Mouse (Mus musculus) hindbrain, embryonic 16.5 days (tissue): ENCODE measurements around the gene Elmo3. TPM values are rescaled to one million over a fixed set of nuclear protein-coding genes. Genes with fewer than 3 reads are reported as not detected.

Experiments
- ATAC-seq: fragments of 200-750 bp; cut with Nextera tagmentation; 2 replicates; pipeline ENCODE4 v1.8.0; 2017; ENCODE audit warnings: moderate TSS enrichment, moderate library complexity
- H3K27ac ChIP-seq: fragments of 300-500 bp; sonication (generic); 2 replicates; pipeline ENCODE4 v1.5.1; 2014; ENCODE audit warnings: low read depth, mild to moderate bottlenecking, control low read depth, low read length, moderate library complexity
- H3K27me3 ChIP-seq: fragments of 300-500 bp; sonication (generic); replicated peaks from 2 replicates; pipeline ENCODE4 v1.6.1; 2014; ENCODE audit warnings: low read length; ENCODE audit not compliant: control insufficient read depth, insufficient read depth
- H3K36me3 ChIP-seq: fragments of 300-500 bp; sonication (generic); 2 replicates; pipeline ENCODE4 v1.6.1; 2014; ENCODE audit warnings: mild to moderate bottlenecking, low read length, moderate library complexity, mixed read lengths; ENCODE audit not compliant: control insufficient read depth, insufficient read depth
- H3K4me1 ChIP-seq: fragments of 300-500 bp; sonication (generic); 2 replicates; pipeline ENCODE4 v1.6.1; 2014; ENCODE audit warnings: low read depth, low read length; ENCODE audit not compliant: control insufficient read depth, insufficient read depth
- H3K4me2 ChIP-seq: fragments of 300-500 bp; sonication (generic); 2 replicates; pipeline ENCODE4 v1.6.1; 2014; ENCODE audit warnings: mild to moderate bottlenecking, low read length, control low read depth, moderate library complexity
- H3K4me3 ChIP-seq: fragments of 300-500 bp; sonication (generic); 2 replicates; pipeline ENCODE4 v1.5.1; 2014; ENCODE audit warnings: mild to moderate bottlenecking, low read length, control low read depth, moderate library complexity
- H3K9ac ChIP-seq: fragments of 300-500 bp; sonication (generic); 2 replicates; pipeline ENCODE4 v1.6.1; 2014; ENCODE audit warnings: low read depth, mild to moderate bottlenecking, control low read depth, low read length, moderate library complexity
- H3K9me3 ChIP-seq: fragments of 300-500 bp; sonication (generic); 2 replicates; pipeline ENCODE4 v1.6.1; 2014; ENCODE audit warnings: mild to moderate bottlenecking, low read length, moderate library complexity; ENCODE audit not compliant: control insufficient read depth
- WGBS: fragments of 180-500 bp; shearing (Covaris S2); extraction: QIAGEN DNeasy Blood & Tissue Kit; methylation state at CpG from one replicate; pipeline ENCODE4 v1.1.7; 2014; 5-methylcytosine and 5-hydroxymethylcytosine counted together
- polyA plus RNA-seq: library from polyadenylated mRNA; unstranded; fragments of >200 nt; fragmentation: Nextera tagmentation; extraction: Ambion mirVana; gene quantifications from 2 replicates; pipeline ENCODE4 v1.2.1, GENCODE M21; 2015

The Elmo3 gene
- polyA plus RNA-seq, 1 experiment from 2014 or later, result 1.5 TPM

DNA sequence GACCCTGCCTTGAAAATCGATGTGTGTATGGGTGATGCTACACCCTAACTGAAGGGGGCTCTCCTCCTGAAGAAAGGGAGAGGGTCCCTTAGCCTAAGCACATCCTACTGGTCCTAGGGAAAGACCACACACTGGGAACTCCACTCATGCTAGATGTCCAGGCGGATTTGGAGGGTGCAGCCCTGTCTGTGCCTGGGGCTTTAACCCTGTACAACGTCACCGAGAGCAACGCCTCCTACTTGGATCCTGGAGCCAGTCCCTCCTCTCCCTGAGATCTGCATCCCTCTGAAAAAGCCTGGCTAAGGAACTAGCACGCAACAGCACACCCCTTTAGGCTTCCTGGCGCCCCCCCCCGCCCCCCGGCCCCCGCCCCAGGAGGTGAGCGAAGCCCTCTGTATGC lies 30.0 kb upstream of the Elmo3 start:
- Histone ChIP-seq H3K27me3 (peaks cover 54% of the 10 kb centered on the region), H3K4me3 (peak overlapping the region; percentile 51)
- 6% methylated on average over 11 of the region's 11 CpGs for WGBS

GRCm38 (mm10) chr8:105275840-105276239 lies 29.6 kb upstream of the Elmo3 start, which contains the start of gene Nol3:
Nol3 (plus strand) TSS chr8:105276140.
- Histone ChIP-seq H3K4me1 (peaks cover 23% of the 10 kb centered on the region), H3K27me3 (peaks cover 52% of the 10 kb centered on the region), H3K4me2 (peak within 1 kb of the TSS; percentile 95), H3K27ac (no peak within 1 kb of the TSS), H3K9me3 (no peaks in the 10 kb centered on the region), H3K4me3 (peak within 1 kb of the TSS; percentile 51), H3K9ac (peak within 1 kb of the TSS; percentile 72), H3K36me3 (peaks cover 4% of the 10 kb centered on the region; the same call in 1 of the 2 replicates)
- 0 out of 2 replicates have a peak, but pooled peaks have one; percentile 0 for ATAC-seq
- WGBS, result 5% methylated on average over 10 of the region's 10 CpGs

More for the DNA sequence above, 30.0 kb upstream of the Elmo3 start:
- H3K9me3 ChIP-seq, result no peaks in the 10 kb centered on the region
- H3K27ac ChIP-seq, result no peak overlapping the region
- ATAC-seq, result no peak
- peak overlapping the region; percentile 95 for H3K4me2 ChIP-seq
- H3K4me1 ChIP-seq, result peaks cover 27% of the 10 kb centered on the region
- H3K36me3 ChIP-seq, result peaks cover 4% of the 10 kb centered on the region; the same call in 1 of the 2 replicates
- no peak overlapping the region; the same call in 1 of the 2 replicates for H3K9ac ChIP-seq

DNA sequence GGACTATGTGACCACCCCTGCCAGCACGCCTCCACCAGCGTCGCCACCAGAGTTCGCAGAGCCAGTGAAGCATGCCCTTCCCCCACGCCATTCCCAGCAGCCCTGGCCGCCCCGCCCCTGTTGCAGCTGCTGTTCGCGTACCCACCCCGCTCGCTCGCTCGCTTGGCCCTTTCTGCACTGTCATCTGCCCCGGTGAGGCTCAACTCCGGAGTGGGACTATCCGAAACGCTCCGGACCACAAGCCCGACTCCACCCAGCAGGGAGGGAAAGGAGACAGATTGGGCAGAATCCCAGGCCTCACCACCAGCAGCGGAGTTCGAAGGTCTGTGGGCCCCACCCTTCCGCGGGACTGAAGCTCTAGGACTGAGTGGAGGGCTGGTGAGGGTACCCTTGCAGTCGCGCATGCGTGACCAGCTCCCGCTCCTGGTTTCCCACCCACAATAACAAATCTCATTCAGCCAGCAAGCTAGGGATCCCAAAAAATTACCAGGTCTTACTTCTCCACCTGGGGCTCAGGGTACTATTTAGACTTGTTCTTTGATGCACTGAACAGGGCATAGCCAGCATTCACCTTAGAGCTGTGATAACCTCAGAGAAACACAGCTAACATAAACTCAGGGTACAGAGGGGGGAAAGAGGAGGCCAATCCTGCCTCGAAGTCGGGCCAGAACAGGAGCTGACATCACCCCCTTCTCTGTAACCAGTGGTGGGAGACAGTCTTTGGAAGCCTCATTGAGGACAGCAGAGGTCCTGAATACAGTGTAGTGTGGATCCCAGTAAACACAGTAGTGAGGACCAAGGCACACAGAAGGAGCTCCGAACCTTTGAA lies 28.9 kb upstream of the Elmo3 start:
- peak; percentile 61 for ATAC-seq
- Histone ChIP-seq H3K4me2 (peak overlapping the region; percentile 95), H3K9me3 (no peaks in the 10 kb centered on the region), H3K4me3 (peak overlapping the region; percentile 51), H3K9ac (peak overlapping the region; percentile 72), H3K4me1 (peaks cover 22% of the 10 kb centered on the region), H3K36me3 (peaks cover 4% of the 10 kb centered on the region), H3K27ac (no peak overlapping the region), H3K27me3 (peaks cover 46% of the 10 kb centered on the region)
- 4% methylated on average over 24 of the region's 30 CpGs for WGBS

- ATAC-seq, result peak; percentile 56
- H3K4me3 ChIP-seq, result no peak overlapping the region
- WGBS, result 3% methylated on average over 28 of the region's 28 CpGs
- H3K4me2 ChIP-seq, result peak overlapping the region; percentile 47
- peaks cover 25% of the 10 kb centered on the region for H3K27me3 ChIP-seq
- no peak overlapping the region for H3K27ac ChIP-seq
- H3K4me1 ChIP-seq, result peaks cover 22% of the 10 kb centered on the region
- H3K9ac ChIP-seq, result peak overlapping the region; percentile 1; the same call in 1 of the 2 replicates
- peaks cover 18% of the 10 kb centered on the region for H3K36me3 ChIP-seq
- H3K9me3 ChIP-seq, result no peaks in the 10 kb centered on the region
Observed at GRCm38 (mm10) chr8:105278911-105279334, 26.5 kb upstream of the Elmo3 start.

- Histone ChIP-seq H3K36me3 (peaks cover 21% of the 10 kb centered on the region), H3K4me1 (peaks cover 22% of the 10 kb centered on the region), H3K9me3 (no peaks in the 10 kb centered on the region), H3K27me3 (peaks cover 14% of the 10 kb centered on the region), H3K27ac (no peak overlapping the region), H3K4me2 (no peak overlapping the region), H3K9ac (no peak overlapping the region), H3K4me3 (no peak overlapping the region)
- 79% methylated on average over 3 of the region's 3 CpGs for WGBS
- ATAC-seq, result no peak
Observed at GRCm38 (mm10) chr8:105280567-105280966, 24.8 kb upstream of the Elmo3 start.

- Histone ChIP-seq H3K4me2 (no peak overlapping the region), H3K27me3 (peaks cover 12% of the 10 kb centered on the region), H3K4me1 (peaks cover 23% of the 10 kb centered on the region), H3K27ac (no peak overlapping the region), H3K9me3 (no peaks in the 10 kb centered on the region), H3K9ac (no peak overlapping the region), H3K36me3 (peaks cover 21% of the 10 kb centered on the region), H3K4me3 (no peak overlapping the region)
- ATAC-seq, result no peak
- WGBS, result 92% methylated on average over 12 of the region's 12 CpGs
Observed at GRCm38 (mm10) chr8:105281821-105282220, 23.6 kb upstream of the Elmo3 start.

DNA sequence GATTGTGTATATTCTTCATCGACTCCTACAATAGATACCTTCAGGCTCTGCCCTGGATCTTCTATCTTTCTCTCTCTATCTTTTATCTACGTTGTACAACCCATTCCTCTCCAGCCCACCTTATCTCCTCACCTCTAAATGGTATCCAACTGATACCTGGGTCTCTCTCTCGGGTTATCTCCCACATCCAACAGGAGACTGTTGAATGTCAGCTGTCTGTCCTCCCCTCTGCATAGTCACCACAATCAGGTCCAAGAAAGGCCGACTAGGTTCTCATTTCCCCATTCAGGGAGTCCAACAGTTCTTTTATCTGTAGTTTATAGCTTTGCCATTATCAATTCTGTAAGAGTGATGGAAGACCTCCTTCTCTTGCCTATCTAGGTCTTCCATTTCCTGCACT lies 23.2 kb upstream of the Elmo3 start:
- H3K27ac ChIP-seq, result no peak overlapping the region
- H3K4me2 ChIP-seq, result no peak overlapping the region
- no peak for ATAC-seq
- no peaks in the 10 kb centered on the region for H3K9me3 ChIP-seq
- WGBS, result 94% methylated on average over 4 of the region's 4 CpGs
- no peak overlapping the region for H3K4me3 ChIP-seq
- H3K36me3 ChIP-seq, result peaks cover 21% of the 10 kb centered on the region
- peaks cover 8% of the 10 kb centered on the region for H3K27me3 ChIP-seq
- H3K4me1 ChIP-seq, result peaks cover 25% of the 10 kb centered on the region
- H3K9ac ChIP-seq, result no peak overlapping the region

- no peak overlapping the region for H3K4me3 ChIP-seq
- peaks cover 21% of the 10 kb centered on the region for H3K36me3 ChIP-seq
- H3K4me1 ChIP-seq, result peaks cover 28% of the 10 kb centered on the region
- 31% methylated on average over 23 of the region's 23 CpGs for WGBS
- no peaks in the 10 kb centered on the region for H3K9me3 ChIP-seq
- no peak overlapping the region for H3K27ac ChIP-seq
- no peak overlapping the region for H3K9ac ChIP-seq
- H3K27me3 ChIP-seq, result peaks cover 7% of the 10 kb centered on the region
- no peak for ATAC-seq
- no peak overlapping the region for H3K4me2 ChIP-seq
Observed at GRCm38 (mm10) chr8:105283074-105283473, 22.3 kb upstream of the Elmo3 start.

GRCm38 (mm10) chr8:105285514-105285913 lies 19.9 kb upstream of the Elmo3 start:
- Histone ChIP-seq H3K9me3 (no peaks in the 10 kb centered on the region), H3K36me3 (peaks cover 17% of the 10 kb centered on the region), H3K27ac (no peak overlapping the region), H3K27me3 (no peaks in the 10 kb centered on the region), H3K4me3 (no peak overlapping the region), H3K4me1 (peaks cover 31% of the 10 kb centered on the region), H3K4me2 (no peak overlapping the region), H3K9ac (no peak overlapping the region)
- 46% methylated on average over 12 of the region's 12 CpGs for WGBS
- no peak for ATAC-seq
